Mouse (Mus musculus): ENCODE measurements around the gene Cyp2d34. TPM values are rescaled to one million over a fixed set of nuclear protein-coding genes. Genes with fewer than 3 reads are reported as not detected.

The Cyp2d34 gene
- polyA plus RNA-seq (2014; fragmentation: Illumina TruSeq; extraction: RNeasy Lipid Tissue Mini Kit (QIAGEN cat#74804)), result not detected

DNA sequence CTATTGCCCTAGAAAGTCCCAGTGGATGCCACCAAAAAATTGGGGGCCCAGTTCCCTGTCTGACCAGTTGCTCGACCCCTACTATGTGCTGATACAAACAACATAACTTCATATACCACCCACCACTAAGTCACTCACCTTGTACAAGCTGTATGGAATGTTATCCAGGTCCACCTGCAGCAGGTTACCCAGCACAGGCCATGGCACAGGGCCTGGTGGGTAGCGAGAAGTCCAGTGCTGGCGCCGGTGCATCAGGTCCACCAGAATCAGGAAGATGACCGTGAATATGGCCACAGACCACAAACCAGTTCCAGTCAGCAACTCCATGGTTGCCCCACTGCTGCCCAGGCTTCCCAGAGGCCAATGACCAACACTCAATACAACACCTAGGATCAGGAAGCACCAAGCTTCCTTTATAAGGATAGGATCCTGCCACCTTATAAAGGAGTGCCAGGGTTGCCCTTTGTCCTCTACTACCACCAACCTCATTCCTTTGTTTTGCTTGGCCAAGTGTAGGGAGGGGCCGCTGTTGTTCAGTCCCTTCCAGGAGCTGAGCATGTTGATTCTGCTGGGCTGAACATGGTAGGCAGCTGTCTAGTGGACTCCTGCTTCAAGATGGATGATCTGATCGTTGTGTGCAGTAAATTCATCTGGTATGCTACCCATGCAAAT lies at the start of gene Cyp2d34:
Cyp2d34 (minus strand) TSS at position 416 of the 672 bp plus-strand sequence.

Other genes starting within 250 kb of the Cyp2d34 start
- gene Cyp2d22, start 240.7 kb downstream of the Cyp2d34 start, polyA plus RNA-seq (2014; fragmentation: Illumina TruSeq; extraction: RNeasy Lipid Tissue Mini Kit (QIAGEN cat#74804)), result 16.5 TPM
- not detected for gene Cyp2d11, start 226.9 kb downstream of the Cyp2d34 start, polyA plus RNA-seq (2014; fragmentation: Illumina TruSeq; extraction: RNeasy Lipid Tissue Mini Kit (QIAGEN cat#74804))
- not detected for gene Cyp2d10, start 213.8 kb downstream of the Cyp2d34 start, polyA plus RNA-seq (2014; fragmentation: Illumina TruSeq; extraction: RNeasy Lipid Tissue Mini Kit (QIAGEN cat#74804))
- gene Cyp2d9, start 187.5 kb downstream of the Cyp2d34 start, polyA plus RNA-seq (2014; fragmentation: Illumina TruSeq; extraction: RNeasy Lipid Tissue Mini Kit (QIAGEN cat#74804)), result not detected
- gene Cyp2d12, start 65.9 kb downstream of the Cyp2d34 start, polyA plus RNA-seq (2014; fragmentation: Illumina TruSeq; extraction: RNeasy Lipid Tissue Mini Kit (QIAGEN cat#74804)), result not detected
- gene Cyp2d40, start 143.2 kb upstream of the Cyp2d34 start, polyA plus RNA-seq (2014; fragmentation: Illumina TruSeq; extraction: RNeasy Lipid Tissue Mini Kit (QIAGEN cat#74804)), result not detected
- gene Cyp2d26, start 173.3 kb upstream of the Cyp2d34 start, polyA plus RNA-seq (2014; fragmentation: Illumina TruSeq; extraction: RNeasy Lipid Tissue Mini Kit (QIAGEN cat#74804)), result not detected